8 mouse cellular contexts compared by ENCODE assay signal in the genomic region with DNA sequence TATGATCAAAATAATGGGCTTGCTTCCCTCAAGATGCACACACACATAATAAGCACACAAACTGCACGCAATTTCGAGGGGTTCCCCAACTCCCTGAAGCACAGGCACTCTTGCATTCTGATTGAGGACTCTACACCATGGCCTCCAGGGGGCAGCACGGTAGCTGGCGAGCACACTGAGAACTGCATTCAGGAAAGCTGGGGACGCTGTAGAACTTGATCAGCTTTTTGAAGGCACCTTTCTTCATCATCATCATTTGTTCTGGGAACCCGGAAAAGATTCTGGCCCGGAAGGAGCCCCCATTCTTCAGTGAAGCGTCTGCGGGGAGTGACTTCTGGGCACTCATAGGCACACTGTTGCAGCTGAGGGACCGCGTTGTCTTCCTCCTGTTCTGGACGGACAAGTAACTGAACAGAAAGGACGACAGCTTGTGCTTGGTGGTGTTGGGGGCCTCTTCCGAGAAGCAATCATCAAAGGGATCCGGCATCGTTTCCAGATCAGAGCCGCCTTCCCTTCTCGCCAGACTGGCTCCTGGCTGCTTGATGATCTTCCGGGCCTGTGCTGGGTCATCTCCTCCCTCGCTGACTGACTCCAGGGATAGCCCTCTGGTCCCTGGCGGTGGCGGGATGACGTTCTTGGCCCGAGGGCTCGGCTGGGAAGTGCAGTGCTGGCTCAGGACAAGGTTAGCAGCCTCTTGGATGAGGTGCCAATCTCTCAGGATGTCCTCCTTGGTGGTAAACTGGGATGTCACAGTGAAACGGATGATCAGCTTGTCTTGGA. TPM values are rescaled to one million over a fixed set of nuclear protein-coding genes. Genes with fewer than 3 reads are reported as not detected.
DNase-seq lines count a peak whose midpoint lies in the region; ATAC-seq and TF ChIP-seq lines count a peak whose summit lies in the region.

No protein-coding gene starts in this region.

- no peaks in the 10 kb centered on the region for H3K9me3 ChIP-seq in limb, embryonic 14.5 days (ENCODE audit: control insufficient read depth, low read length)
- no peaks in the 10 kb centered on the region for H3K9me3 ChIP-seq in midbrain, embryonic 16.5 days (replicated peaks; ENCODE audit: control insufficient read depth, low read length, poor library complexity, severe bottlenecking)

- no peaks in the 10 kb centered on the region for H3K27me3 ChIP-seq in testis, adult 2 months (ENCODE audit: control insufficient read depth, insufficient read depth, low read length)
- H3K27me3 ChIP-seq in limb, embryonic 14.5 days (ENCODE audit: control insufficient read depth, insufficient read depth, low read length): no peaks in the 10 kb centered on the region
- no peaks in the 10 kb centered on the region for H3K27me3 ChIP-seq in midbrain, embryonic 16.5 days (ENCODE audit: control insufficient read depth, insufficient read depth, low read depth, low read length)

- H3K4me1 ChIP-seq in testis, adult 2 months (ENCODE audit: control insufficient read depth, insufficient read depth, low read length): no peaks in the 10 kb centered on the region
- H3K4me1 ChIP-seq in cortical plate, adult 2 months (ENCODE audit: control insufficient read depth, insufficient read depth, low read length): no peaks in the 10 kb centered on the region
- no peaks in the 10 kb centered on the region for H3K4me1 ChIP-seq in limb, embryonic 14.5 days (ENCODE audit: control insufficient read depth, insufficient read depth, low read length)
- H3K4me1 ChIP-seq in midbrain, embryonic 16.5 days (ENCODE audit: control insufficient read depth, insufficient read depth, low read length): no peaks in the 10 kb centered on the region

- no peak overlapping the region for H3K27ac ChIP-seq in testis, adult 2 months (ENCODE audit: control insufficient read depth, insufficient read depth, low read depth, low read length)
- no peak overlapping the region for H3K27ac ChIP-seq in cortical plate, adult 2 months (ENCODE audit: insufficient read depth, low read length)
- no peak overlapping the region for H3K27ac ChIP-seq in limb, embryonic 14.5 days (replicated peaks; ENCODE audit: low read depth, low read length)
- no peak overlapping the region for H3K27ac ChIP-seq in midbrain, embryonic 16.5 days (ENCODE audit: low read length)

- no peaks in the 10 kb centered on the region for H3K36me3 ChIP-seq in testis, adult 2 months (ENCODE audit: control insufficient read depth, insufficient read depth, low read length)
- H3K36me3 ChIP-seq in limb, embryonic 14.5 days (ENCODE audit: control insufficient read depth, insufficient read depth, low read length): no peaks in the 10 kb centered on the region
- no peaks in the 10 kb centered on the region for H3K36me3 ChIP-seq in midbrain, embryonic 16.5 days (ENCODE audit: control insufficient read depth, insufficient read depth, low read length)

- peak overlapping the region; percentile 51 for H3K4me2 ChIP-seq in limb, embryonic 14.5 days (replicated peaks; ENCODE audit: low read depth, low read length, severe bottlenecking)
- peak overlapping the region; percentile 57 for H3K4me2 ChIP-seq in midbrain, embryonic 16.5 days (ENCODE audit: low read length)

- peak overlapping the region; percentile 45 for H3K9ac ChIP-seq in limb, embryonic 14.5 days (ENCODE audit: low read depth, low read length, severe bottlenecking)
- 0 out of 2 replicates have a peak overlapping the region, but pooled peaks have one; percentile 30 for H3K9ac ChIP-seq in midbrain, embryonic 16.5 days (ENCODE audit: low read depth, low read length)

- peak; percentile 67 for ATAC-seq in inflammation-experienced regulatory T-cells, adult 6 months
- ATAC-seq in limb, embryonic 14.5 days (ENCODE audit: low FRiP score, low read depth): peak; percentile 65
- ATAC-seq in midbrain, embryonic 16.5 days: no peak

- DNase-seq in testis, postnatal 14 days (ENCODE audit: low spot score): no peak
- DNase-seq in gastrocnemius, postnatal 25 days: peak; percentile 29
- peak; percentile 63 for DNase-seq in limb, embryonic 14.5 days (ENCODE audit: low spot score)
- peak; percentile 61 to 87 for DNase-seq in spleen, postnatal 4 days (ENCODE audit: low spot score in 2 of 2)

- no peak for TF ChIP-seq POLR2A in testis, adult 2 months (IDR thresholded peaks at IDR 0.05; ENCODE audit: control insufficient read depth, low read depth, low read length)
- TF ChIP-seq POLR2A in cortical plate, adult 2 months (IDR thresholded peaks at IDR 0.05; ENCODE audit: extremely low read depth, insufficient read depth, low read length): no peak
- no peak for TF ChIP-seq POLR2A in limb, embryonic 14.5 days (IDR thresholded peaks at IDR 0.05; ENCODE audit: borderline replicate concordance, extremely low read depth, insufficient read depth, insufficient read length)

- H3K4me3 ChIP-seq in testis, adult 2 months (ENCODE audit: control insufficient read depth, low read depth, low read length): no peak overlapping the region
- H3K4me3 ChIP-seq in cortical plate, adult 2 months (ENCODE audit: insufficient read depth, low read length): no peak overlapping the region
- peak overlapping the region; percentile 31 for H3K4me3 ChIP-seq in limb, embryonic 14.5 days (replicated peaks; ENCODE audit: low read length)
- H3K4me3 ChIP-seq in midbrain, embryonic 16.5 days (ENCODE audit: low read depth, low read length): peak overlapping the region; percentile 25

- 25% methylated on average over 26 of the region's 26 CpGs for WGBS in limb, embryonic 14.5 days
- 33% methylated on average over 26 of the region's 26 CpGs for WGBS in midbrain, embryonic 16.5 days

- TF ChIP-seq CTCF in testis, adult 2 months (IDR thresholded peaks at IDR 0.05; ENCODE audit: control insufficient read depth, insufficient read depth, insufficient replicate concordance, low read depth, low read length): peak; percentile 70; the same call in 1 of the 2 replicates
- TF ChIP-seq CTCF in cortical plate, adult 2 months (IDR thresholded peaks at IDR 0.05; ENCODE audit: extremely low read depth, insufficient read depth, low read length): peak; percentile 84

RNA-seq across cellular contexts. Expression of a gene that starts 25.1 kb away (rescaled TPM):
- polyA plus RNA-seq in testis, adult 2 months (2012; rRNA removed): 22.3 and 23.7 TPM in 2 replicates
- polyA plus RNA-seq in cortical plate, adult 2 months (2012; rRNA removed): 1.3 and 1.6 TPM in 2 replicates
- total RNA-seq in gastrocnemius, postnatal 25 days (2021): 1 to 10 TPM in 1 of 2 experiments, under 1 TPM in 1; 0.13 to 1.3 TPM
- 1 to 10 TPM in 1 of 3 experiments, under 1 TPM in 2; 0.96 to 2.1 (median 0.97) TPM for polyA plus RNA-seq in inflammation-experienced regulatory T-cells, adult 6 months (2017; shearing (Covaris generic))
- polyA plus RNA-seq in limb, embryonic 14.5 days (2012; rRNA removed): 19.3 and 20.8 TPM in 2 replicates
- polyA plus RNA-seq in limb, embryonic 14.5 days (2014; fragmentation: Nextera tagmentation; extraction: Ambion mirVana): 30.5 and 40.6 TPM in 2 replicates
- 1.1 and 1.7 TPM in 2 replicates for polyA plus RNA-seq in midbrain, embryonic 16.5 days (2015; fragmentation: Nextera tagmentation; extraction: Ambion mirVana)

RNA-seq across cellular contexts. Expression of a gene that starts 41.8 kb away (rescaled TPM):
- 1.2 and 2.9 TPM in 2 replicates for polyA plus RNA-seq in testis, adult 2 months (2012; rRNA removed)
- polyA plus RNA-seq in cortical plate, adult 2 months (2012; rRNA removed): 5.0 and 6.7 TPM in 2 replicates
- total RNA-seq in gastrocnemius, postnatal 25 days (2021): not detected
- not detected for polyA plus RNA-seq in inflammation-experienced regulatory T-cells, adult 6 months (2017; shearing (Covaris generic))
- polyA plus RNA-seq in limb, embryonic 14.5 days (2012; rRNA removed): 0.58 and 0.94 TPM in 2 replicates
- polyA plus RNA-seq in limb, embryonic 14.5 days (2014; fragmentation: Nextera tagmentation; extraction: Ambion mirVana): 0.29 and 0.51 TPM in 2 replicates
- 14.0 and 14.6 TPM in 2 replicates for polyA plus RNA-seq in midbrain, embryonic 16.5 days (2015; fragmentation: Nextera tagmentation; extraction: Ambion mirVana)

Comparison
In these comparisons a context has a peak if more than half of its experiments do, and no peak if none do; other contexts are left out.
1. H3K4me3 ChIP-seq: peak in limb, embryonic 14.5 days (single experiment) and midbrain, embryonic 16.5 days (single experiment); none in testis, adult 2 months (single experiment) and cortical plate, adult 2 months (single experiment).